Mouse (Mus musculus): ENCODE results near the gene Prkce.

- TF ChIP-seq CTCF (IDR thresholded peaks at IDR 0.05; ENCODE audit: low read depth, low read length) (no peak), POLR2AphosphoS5 (IDR thresholded peaks at IDR 0.05; ENCODE audit: insufficient replicate concordance, low read depth, low read length) (no peak), TAL1 (conservative IDR thresholded peaks at IDR 0.05; ENCODE audit: low read depth, low read length) (no peak), GATA1 (IDR thresholded peaks at IDR 0.05; ENCODE audit: borderline replicate concordance, low read length) (no peak), GATA2 (IDR thresholded peaks at IDR 0.05; ENCODE audit: borderline replicate concordance, low read depth, low read length) (no peak)
These were observed 392.9 kb downstream of the Prkce start for GRCm38 (mm10) chr17:86560499-86560898.

All from G1E (cell line).